Mouse (Mus musculus) heart, embryonic 14.5 days (tissue): ENCODE data around the gene Agtrap. TPM values are rescaled to one million over a fixed set of nuclear protein-coding genes. Genes with fewer than 3 reads are reported as not detected.

Source experiments
- ATAC-seq: fragments of 200-750 bp; cut with Nextera tagmentation; 2 replicates; pipeline ENCODE4 v1.8.0; 2017; ENCODE audit warnings: low read depth, moderate TSS enrichment; ENCODE audit not compliant: insufficient number of reproducible peaks, insufficient read depth, low FRiP score
- H3K27ac ChIP-seq, 2 experiments: fragments of 200-500 bp in 1 of 2; fragments of 300-500 bp in 1 of 2; sonication (generic) in 1 of 2; replicated peaks in 1 of 2; 2 replicates each; pipeline ENCODE4 v1.5.1; 2012 to 2014; ENCODE audit warnings: low read depth in 2 of 2, low read length in 2 of 2, control low read depth in 1 of 2, mild to moderate bottlenecking in 1 of 2, mixed read lengths in 1 of 2; ENCODE audit not compliant: control insufficient read depth in 1 of 2, insufficient read depth in 1 of 2
- H3K27me3 ChIP-seq: fragments of 300-500 bp; sonication (generic); 2 replicates; pipeline ENCODE4 v1.6.1; 2014; ENCODE audit warnings: mild to moderate bottlenecking, low read length, control low read depth; ENCODE audit not compliant: control insufficient read depth, insufficient read depth
- H3K36me3 ChIP-seq: fragments of 300-500 bp; sonication (generic); 2 replicates; pipeline ENCODE4 v1.6.1; 2014; ENCODE audit warnings: mild to moderate bottlenecking, control low read depth, low read length, mixed read lengths; ENCODE audit not compliant: control insufficient read depth, insufficient read depth
- H3K4me1 ChIP-seq, 2 experiments: fragments of 200-500 bp in 1 of 2; fragments of 300-500 bp in 1 of 2; sonication (generic) in 1 of 2; 2 replicates each; pipeline ENCODE4 v1.6.1; 2012 to 2014; ENCODE audit warnings: low read length in 2 of 2, control low read depth in 1 of 2, mixed read lengths in 1 of 2; ENCODE audit not compliant: control insufficient read depth in 2 of 2, insufficient read depth in 2 of 2
- H3K4me2 ChIP-seq: fragments of 300-500 bp; sonication (generic); 2 replicates; pipeline ENCODE4 v1.6.1; 2014; ENCODE audit warnings: mild to moderate bottlenecking, low read length
- H3K4me3 ChIP-seq, 2 experiments: fragments of 200-500 bp in 1 of 2; fragments of 300-500 bp in 1 of 2; sonication (generic) in 1 of 2; 2 replicates each; pipeline ENCODE4 v1.5.1; 2012 to 2014; ENCODE audit warnings: low read length in 2 of 2, mild to moderate bottlenecking in 2 of 2, control low read depth in 1 of 2, low read depth in 1 of 2, moderate library complexity in 1 of 2; ENCODE audit not compliant: control insufficient read depth in 1 of 2, insufficient read depth in 1 of 2
- H3K9ac ChIP-seq: fragments of 300-500 bp; sonication (generic); 2 replicates; pipeline ENCODE4 v1.6.1; 2014; ENCODE audit warnings: mild to moderate bottlenecking, low read length
- H3K9me3 ChIP-seq: fragments of 300-500 bp; sonication (generic); 2 replicates; pipeline ENCODE4 v1.6.1; 2016; ENCODE audit warnings: low read length, control low read depth; ENCODE audit not compliant: control insufficient read depth
- WGBS: fragments of 180-500 bp; shearing (Covaris S2); extraction: QIAGEN DNeasy Blood & Tissue Kit; methylation state at CpG from one replicate; pipeline ENCODE4 v1.1.7; 2014; 5-methylcytosine and 5-hydroxymethylcytosine counted together
- polyA plus RNA-seq: library from polyadenylated mRNA; unstranded; fragments of >200 nt; fragmentation: Nextera tagmentation; extraction: Ambion mirVana; gene quantifications from 2 replicates; pipeline ENCODE4 v1.2.1, GENCODE M21; 2014

Agtrap gene
- polyA plus RNA-seq, 1 experiment from 2014 or later: 19.5 TPM

- Histone ChIP-seq H3K4me3 (peak overlapping the region; percentile 79 to 88), H3K36me3 (peaks cover 30% of the 10 kb centered on the region), H3K27ac (peak overlapping the region; percentile 62 to 79), H3K9me3 (no peaks in the 10 kb centered on the region), H3K4me2 (peak overlapping the region; percentile 76), H3K9ac (peak overlapping the region; percentile 74), H3K27me3 (no peaks in the 10 kb centered on the region), H3K4me1 (peaks cover 20 to 39% of the 10 kb centered on the region in 2 experiments)
- 7% methylated on average over 26 of the region's 26 CpGs for WGBS
- ATAC-seq: no peak
Observed at GRCm38 (mm10) chr4:148038079-148038599, 49.7 kb downstream of the Agtrap start.

- Histone ChIP-seq H3K27ac (no peak overlapping the region), H3K36me3 (peaks cover 35% of the 10 kb centered on the region), H3K4me1 (peaks cover 10 to 21% of the 10 kb centered on the region in 2 experiments), H3K4me2 (no peak overlapping the region), H3K4me3 (no peak overlapping the region), H3K27me3 (no peaks in the 10 kb centered on the region), H3K9me3 (no peaks in the 10 kb centered on the region), H3K9ac (no peak overlapping the region)
- 88% methylated on average over 3 of the region's 3 CpGs for WGBS
- ATAC-seq: no peak
Observed at GRCm38 (mm10) chr4:148035440-148035839, 52.4 kb downstream of the Agtrap start.

GRCm38 (mm10) chr4:148033858-148034410 is 53.9 kb downstream of the Agtrap start:
- ATAC-seq: no peak
- no peaks in the 10 kb centered on the region for H3K9me3 ChIP-seq
- 81% methylated on average over 7 of the region's 7 CpGs for WGBS

GRCm38 (mm10) chr4:148030506-148030905 is 57.3 kb downstream of the Agtrap start:
- Histone ChIP-seq H3K9me3 (no peaks in the 10 kb centered on the region), H3K9ac (no peak overlapping the region), H3K4me1 (no peaks in the 10 kb centered on the region), H3K27ac (no peak overlapping the region), H3K4me2 (no peak overlapping the region), H3K4me3 (no peak overlapping the region), H3K36me3 (peaks cover 67% of the 10 kb centered on the region), H3K27me3 (no peaks in the 10 kb centered on the region)
- ATAC-seq: no peak
- 83% methylated on average over 5 of the region's 5 CpGs for WGBS

More at GRCm38 (mm10) chr4:148033858-148034410, 53.9 kb downstream of the Agtrap start:
- Histone ChIP-seq H3K27me3 (no peaks in the 10 kb centered on the region), H3K4me3 (no peak overlapping the region), H3K4me1 (peaks cover 0 to 8% of the 10 kb centered on the region in 2 experiments; a peak in 3 of 4 replicates), H3K36me3 (peaks cover 46% of the 10 kb centered on the region), H3K4me2 (no peak overlapping the region), H3K27ac (no peak overlapping the region), H3K9ac (no peak overlapping the region)

GRCm38 (mm10) chr4:148029297-148029696 is 58.5 kb downstream of the Agtrap start:
- Histone ChIP-seq H3K4me3 (no peak overlapping the region), H3K9me3 (no peaks in the 10 kb centered on the region), H3K4me2 (no peak overlapping the region), H3K36me3 (peaks cover 72% of the 10 kb centered on the region), H3K27me3 (no peaks in the 10 kb centered on the region), H3K9ac (no peak overlapping the region), H3K27ac (no peak overlapping the region), H3K4me1 (no peaks in the 10 kb centered on the region)
- no peak for ATAC-seq
- WGBS: 96% methylated on average over 7 of the region's 7 CpGs

Other genes with a start within 250 kb of the Agtrap start
- 3.9 and 4.4 TPM in 2 replicates for gene Zfp933, start 239.7 kb downstream of the Agtrap start, polyA plus RNA-seq
- gene Miip, start 219.2 kb downstream of the Agtrap start, polyA plus RNA-seq: 18.9 and 23.0 TPM in 2 replicates
- gene Fv1, start 219.1 kb downstream of the Agtrap start, polyA plus RNA-seq: 8.8 and 9.2 TPM in 2 replicates
- gene Mfn2, start 183.3 kb downstream of the Agtrap start, polyA plus RNA-seq: 107 and 117 TPM in 2 replicates
- gene Plod1, start 151.3 kb downstream of the Agtrap start, polyA plus RNA-seq: 50.1 and 50.7 TPM in 2 replicates
- gene 2510039O18Rik, start 147.1 kb downstream of the Agtrap start, polyA plus RNA-seq: 19.3 and 22.1 TPM in 2 replicates
- gene Nppb, start 102.2 kb downstream of the Agtrap start, polyA plus RNA-seq: 180 and 234 TPM in 2 replicates
- 7,026 and 7,623 TPM in 2 replicates for gene Nppa, start 87.3 kb downstream of the Agtrap start, polyA plus RNA-seq
- gene Clcn6, start 49.2 kb downstream of the Agtrap start, polyA plus RNA-seq: 5.4 and 6.1 TPM in 2 replicates
- 8.7 and 9.7 TPM in 2 replicates for gene Mthfr, start 49.0 kb downstream of the Agtrap start, polyA plus RNA-seq
- gene Mad2l2, start 42.4 kb upstream of the Agtrap start, polyA plus RNA-seq: 40.9 and 42.1 TPM in 2 replicates
- gene Draxin, start 42.7 kb upstream of the Agtrap start, polyA plus RNA-seq: not detected in 2 replicates
- gene Fbxo6, start 64.1 kb upstream of the Agtrap start, polyA plus RNA-seq: 18.5 and 18.8 TPM in 2 replicates
- gene Fbxo44, start 72.5 kb upstream of the Agtrap start, polyA plus RNA-seq: 28.3 and 31.2 TPM in 2 replicates
- 0.15 TPM in 1 of 2 replicates, not detected in the other for gene Fbxo2, start 72.6 kb upstream of the Agtrap start, polyA plus RNA-seq
- 0.04 TPM in 1 of 2 replicates, not detected in the other for gene Disp3, start 199.9 kb upstream of the Agtrap start, polyA plus RNA-seq